Mouse (Mus musculus) stomach, postnatal 0 days (tissue): ENCODE results near the gene Mef2d.

ENCODE experiments used
- CTCF ChIP-seq: IDR thresholded peaks from 2 replicates; pipeline ENCODE4 v1.5.1; 2016; ENCODE audit warnings: antibody characterized with exemption, low read depth, mild to moderate bottlenecking, moderate library complexity
- EP300 ChIP-seq: optimal IDR thresholded peaks from 2 replicates; pipeline ENCODE3; 2016; ENCODE audit warnings: antibody characterized with exemption

DNA sequence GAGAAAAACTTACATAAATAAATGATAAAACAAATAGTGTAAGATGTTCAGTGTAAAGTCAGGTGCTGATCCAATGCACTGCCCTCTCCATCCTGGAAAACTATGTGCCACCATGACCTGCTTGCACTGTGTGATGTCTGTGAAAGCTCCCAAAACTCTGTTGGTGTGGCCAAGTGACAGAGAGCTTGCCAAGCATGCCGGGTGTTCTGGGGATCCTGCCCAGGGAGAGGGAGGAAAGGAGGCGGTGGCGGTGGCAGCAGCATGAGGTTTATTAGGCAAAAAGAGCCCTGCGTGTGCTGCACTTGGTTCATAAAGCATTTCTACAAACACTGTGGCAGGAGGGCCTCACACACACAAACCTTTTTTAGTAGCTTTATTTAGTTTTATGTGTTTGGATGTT, 39.2 kb downstream of the Mef2d start:
- no peak for TF ChIP-seq CTCF
- no peak for TF ChIP-seq EP300
